Mouse (Mus musculus) cerebellum, postnatal 25 days (tissue): ENCODE measurements around the gene 4933428M09Rik.
"Not testable (repeated sequence)": the region's sequence is repeated elsewhere in the genome, so short reads cannot be mapped to it uniquely, and the experiment has no call there.

Source experiments
- DNase-seq, 2 experiments: peaks; one replicate each; pipeline ENCODE4 v3.0.0; 2021; ENCODE audit warnings: mixed read lengths in 2 of 2

The 4933428M09Rik gene

GRCm38 (mm10) chrX:139178928-139179327, at the start of gene 4933428M09Rik:
4933428M09Rik (plus strand) TSS chrX:139179228.
- DNase-seq = no peak

- no peak for DNase-seq
Observed at GRCm38 (mm10) chrX:139134031-139134430, 45.0 kb upstream of the 4933428M09Rik start.

GRCm38 (mm10) chrX:139191506-139191905, 12.5 kb downstream of the 4933428M09Rik start:
- DNase-seq = not testable (repeated sequence)

GRCm38 (mm10) chrX:139194572-139195279, 15.7 kb downstream of the 4933428M09Rik start:
- no peak for DNase-seq

GRCm38 (mm10) chrX:139209191-139209828, 30.3 kb downstream of the 4933428M09Rik start:
- DNase-seq = not testable (repeated sequence)

- DNase-seq = peak; percentile 50 to 81
Observed at GRCm38 (mm10) chrX:139209829-139210225, 30.8 kb downstream of the 4933428M09Rik start, which contains the start of gene Mum1l1. Mum1l1 (plus strand) TSS chrX:139210042.

- no peak for DNase-seq
Observed at GRCm38 (mm10) chrX:139214765-139215164, 35.7 kb downstream of the 4933428M09Rik start.

GRCm38 (mm10) chrX:139216409-139216808, 37.4 kb downstream of the 4933428M09Rik start:
- no peak for DNase-seq

- peak; percentile 58 to 71 for DNase-seq
Observed at GRCm38 (mm10) chrX:139216991-139217593, 38.1 kb downstream of the 4933428M09Rik start.

- peak in 1 of 2 experiments; percentile 9 for DNase-seq
Observed at GRCm38 (mm10) chrX:139217776-139218175, 38.7 kb downstream of the 4933428M09Rik start.

GRCm38 (mm10) chrX:139219017-139219416, 40.0 kb downstream of the 4933428M09Rik start:
- peak; percentile 45 to 71 for DNase-seq

- no peak for DNase-seq
Observed at GRCm38 (mm10) chrX:139220830-139221229, 41.8 kb downstream of the 4933428M09Rik start.

GRCm38 (mm10) chrX:139221893-139222292, 42.9 kb downstream of the 4933428M09Rik start:
- no peak for DNase-seq
